Mouse (Mus musculus) small intestine, adult 2 months (tissue): ENCODE results near the gene Yeats2.

Experiments used
- CTCF ChIP-seq: fragments of 200-500 bp; IDR thresholded peaks from 2 replicates; pipeline ENCODE4 v1.5.1; 2012; ENCODE audit warnings: low read depth, mild to moderate bottlenecking, control low read depth, inconsistent platforms, low read length, moderate library complexity, mixed read lengths; ENCODE audit not compliant: insufficient replicate concordance, insufficient read length; ENCODE audit errors: extremely low read depth
- POLR2A ChIP-seq: fragments of 200-500 bp; IDR thresholded peaks from 2 replicates; pipeline ENCODE4 v1.6.1; 2012; ENCODE audit warnings: low read depth, mild to moderate bottlenecking, control low read depth, inconsistent platforms, low read length, moderate library complexity

DNA sequence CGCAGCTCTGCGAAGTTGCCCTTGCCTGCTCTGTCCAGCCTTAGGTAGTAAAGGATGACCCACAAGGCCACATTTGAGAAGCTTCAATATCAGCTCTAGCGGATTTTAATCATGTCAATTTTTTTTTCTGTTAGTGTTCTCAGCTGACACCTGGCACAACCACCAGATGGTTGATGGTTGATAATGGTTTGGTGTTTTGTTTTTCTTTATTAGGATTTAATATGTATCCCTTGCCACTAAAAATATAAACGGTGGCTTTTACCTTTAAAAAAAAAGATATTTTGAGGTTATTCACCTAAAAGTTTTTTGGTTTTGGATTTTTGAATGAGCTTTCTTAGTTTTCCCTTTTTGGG is 42.5 kb upstream of the Yeats2 start:
- TF ChIP-seq CTCF, result no peak
- no peak for TF ChIP-seq POLR2A
